In genomic region chr4:130325446-130325845, GRCm38 (mm10) we compare ENCODE assay signal across 18 mouse cellular contexts. TPM values are rescaled to one million over a fixed set of nuclear protein-coding genes. Genes with fewer than 3 reads are reported as not detected.
"Had no signal": no experiment of that assay in that cellular context is flagged by ENCODE, and none has a peak within 500 bp of the region (broad histone marks: within the 10 kb centered on the region; RNA-seq: fewer than 3 reads in every experiment).

No protein-coding gene starts in this region.

- H3K4me3 ChIP-seq: kidney, embryonic 15.5 days; limb, embryonic 12.5 days; liver, embryonic 13.5 days had no signal

- DNase-seq: kidney, postnatal 25 days; layer of hippocampus, adult 9-11 months; layer of hippocampus, postnatal 36 days; liver; liver, embryonic 13.5 days; liver, postnatal 0 days; lung, postnatal 36 days; right cerebral cortex, adult 18-20 months; right cerebral cortex, postnatal 25 days; thymus, postnatal 4 days had no signal

- H3K4me1 ChIP-seq: limb, embryonic 12.5 days had no signal

- H3K9ac ChIP-seq: kidney, embryonic 15.5 days; limb, embryonic 12.5 days; liver, embryonic 13.5 days; liver, postnatal 0 days had no signal

- H3K9me3 ChIP-seq: kidney, embryonic 15.5 days; limb, embryonic 12.5 days; liver, embryonic 13.5 days had no signal

- H3K27ac ChIP-seq: kidney, embryonic 15.5 days; limb, embryonic 12.5 days; liver, embryonic 13.5 days had no signal

- H3K4me2 ChIP-seq: kidney, embryonic 15.5 days; limb, embryonic 12.5 days; liver, embryonic 13.5 days; midbrain, embryonic 11.5 days had no signal

- ATAC-seq: liver, postnatal 0 days; midbrain, embryonic 16.5 days had no signal

- H3K27me3 ChIP-seq: kidney, embryonic 15.5 days; limb, embryonic 12.5 days; liver, embryonic 13.5 days had no signal

RNA-seq across cellular contexts. Expression of gene Gm10570, which starts 17.0 kb away (rescaled TPM):
- total RNA-seq: megakaryocyte progenitor cell, adult 5-6 weeks had no signal
- polyA plus RNA-seq: limb, embryonic 12.5 days; liver, embryonic 13.5 days; liver, postnatal 0 days; lung, embryonic 16.5 days; midbrain, embryonic 11.5 days; small intestine, adult 2 months; stomach, embryonic 16.5 days had no signal

RNA-seq across cellular contexts. Expression of gene Fabp3, which starts 17.1 kb away (rescaled TPM):
- total RNA-seq: megakaryocyte progenitor cell, adult 5-6 weeks had no signal

RNA-seq across cellular contexts. Expression of gene Serinc2, which starts 46.4 kb away (rescaled TPM):
- total RNA-seq: megakaryocyte progenitor cell, adult 5-6 weeks had no signal
